Mouse (Mus musculus): ENCODE measurements around the gene 4933402J07Rik. TPM values are rescaled to one million over a fixed set of nuclear protein-coding genes. Genes with fewer than 3 reads are reported as not detected.
A peak's percentile ranks its signal among the peaks of the same experiment; 100 is the strongest.

The 4933402J07Rik gene
- polyA plus RNA-seq, 1 experiment from 2014 or later: not detected

DNA sequence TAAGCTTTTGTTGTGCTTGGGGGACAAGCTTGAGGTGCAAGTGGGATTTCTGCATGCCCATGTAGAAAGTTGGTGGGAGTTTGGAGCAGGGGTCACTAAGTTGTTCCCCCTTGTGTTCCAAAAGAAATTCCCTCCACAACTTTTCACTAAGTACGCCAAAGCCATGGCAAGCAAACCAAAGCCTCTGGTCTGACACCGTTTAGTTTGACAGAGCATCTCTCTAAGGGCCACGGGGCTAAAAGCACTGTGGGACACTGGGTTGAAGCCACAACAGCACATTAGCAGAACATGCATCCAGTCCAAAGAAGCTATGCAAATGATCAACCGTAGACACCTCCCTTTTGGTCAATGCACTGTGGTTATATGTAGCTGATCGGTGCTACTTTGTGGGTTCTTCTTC lies 5.5 kb downstream of the 4933402J07Rik start:
- Histone ChIP-seq H3K9me3 (no peaks in the 10 kb centered on the region), H3K27ac (replicated peaks) (no peak overlapping the region), H3K4me3 (no peak overlapping the region), H3K4me1 (peaks cover 11% of the 10 kb centered on the region), H3K9ac (no peak overlapping the region), H3K36me3 (no peaks in the 10 kb centered on the region), H3K4me2 (no peak overlapping the region), H3K27me3 (replicated peaks) (peaks cover 8% of the 10 kb centered on the region; the same call in 1 of the 2 replicates)
- ATAC-seq (ENCODE audit: extremely low read depth, insufficient number of reproducible peaks, low FRiP score, low TSS enrichment): no peak
- WGBS: 75% methylated on average over 5 of the region's 5 CpGs

DNA sequence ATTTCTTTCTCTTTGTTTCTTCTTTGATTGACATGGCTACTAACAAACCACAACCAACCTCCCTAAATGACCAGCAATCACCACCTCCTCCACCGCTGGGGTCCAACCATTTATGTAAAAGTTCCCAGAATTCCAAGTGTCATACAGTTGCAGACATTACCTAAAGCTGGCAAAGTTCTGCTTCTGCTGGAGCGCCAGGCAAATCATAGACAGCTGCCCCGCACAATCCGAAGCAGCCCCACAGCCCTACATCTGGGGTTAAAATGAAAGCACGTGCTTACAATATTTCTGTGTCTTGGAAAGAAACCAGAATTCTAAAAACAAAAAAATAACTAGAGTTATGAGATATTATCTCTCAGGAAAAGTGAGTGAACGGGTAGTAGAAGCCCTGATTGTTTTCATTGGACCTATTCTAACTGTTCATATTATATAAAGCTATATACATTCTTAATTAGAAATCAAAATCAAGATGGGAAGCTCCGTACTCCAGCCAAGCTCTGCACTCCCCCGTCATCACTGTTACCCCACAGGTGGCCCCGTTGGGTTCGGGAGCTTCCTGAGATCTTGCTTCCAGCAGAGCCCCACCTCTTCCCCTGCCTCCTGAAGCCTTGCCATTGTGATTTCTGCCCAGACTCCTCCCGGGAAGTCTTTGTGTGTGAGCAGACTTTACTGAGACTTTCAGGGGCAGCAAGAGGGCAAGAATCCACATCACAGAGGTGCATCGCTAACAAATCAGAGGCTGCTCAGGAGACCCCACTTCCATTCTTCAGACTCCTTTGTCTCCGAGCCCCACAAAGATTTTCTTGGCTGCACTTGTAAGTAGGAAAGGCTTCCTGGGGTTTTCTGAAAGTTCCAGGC lies 6.3 kb downstream of the 4933402J07Rik start:
- no peak; the same call in 1 of the 2 replicates for ATAC-seq (ENCODE audit: extremely low read depth, insufficient number of reproducible peaks, low FRiP score, low TSS enrichment)
- WGBS: 32% methylated on average over 13 of the region's 13 CpGs
- H3K4me1 ChIP-seq: peaks cover 11% of the 10 kb centered on the region
- H3K9me3 ChIP-seq: no peaks in the 10 kb centered on the region
- H3K36me3 ChIP-seq: no peaks in the 10 kb centered on the region
- H3K27ac ChIP-seq (replicated peaks): peak overlapping the region; percentile 46; the same call in 1 of the 2 replicates
- H3K9ac ChIP-seq: peak overlapping the region; percentile 61
- H3K4me3 ChIP-seq: peak overlapping the region; percentile 46
- H3K27me3 ChIP-seq (replicated peaks): peaks cover 8% of the 10 kb centered on the region; the same call in 1 of the 2 replicates
- peak overlapping the region; percentile 69 for H3K4me2 ChIP-seq

DNA sequence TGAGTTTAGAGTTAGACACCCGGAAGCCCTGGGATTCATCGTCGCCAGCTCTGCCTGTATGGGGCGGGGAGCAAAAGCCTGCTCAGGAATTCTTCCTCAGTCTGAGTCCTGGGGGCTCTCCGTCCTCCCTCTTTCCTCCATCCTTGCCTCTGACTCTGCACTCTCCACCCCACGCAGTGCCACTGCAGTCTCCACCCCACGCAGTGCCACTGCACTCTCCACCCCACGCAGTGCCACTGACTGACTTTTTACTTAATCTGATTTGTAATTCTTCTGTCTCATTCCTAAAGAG lies 6.9 kb downstream of the 4933402J07Rik start:
- ATAC-seq (ENCODE audit: extremely low read depth, insufficient number of reproducible peaks, low FRiP score, low TSS enrichment): no peak; the same call in 1 of the 2 replicates
- Histone ChIP-seq H3K27ac (replicated peaks) (peak overlapping the region; percentile 46; the same call in 1 of the 2 replicates), H3K9ac (peak overlapping the region; percentile 61)

DNA sequence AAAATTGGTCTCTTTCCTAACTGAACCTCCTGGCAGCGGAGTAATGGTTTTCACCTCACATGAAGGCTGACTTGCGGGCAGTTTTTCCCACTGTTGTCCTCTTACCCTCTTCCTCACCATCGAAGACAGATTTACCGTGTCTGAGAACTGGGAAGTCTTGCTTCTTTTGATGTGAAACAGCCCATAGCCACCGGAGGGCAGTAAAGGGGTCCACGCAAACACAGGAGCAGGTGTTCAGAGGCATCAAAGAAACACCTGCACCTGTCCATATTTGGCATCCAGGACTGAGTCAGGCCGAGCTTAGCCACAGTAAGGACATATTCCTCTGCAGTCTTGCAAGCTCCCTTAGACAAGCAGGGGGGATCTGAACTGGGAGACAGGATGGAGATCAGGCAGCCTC lies 7.2 kb downstream of the 4933402J07Rik start:
- Histone ChIP-seq H3K9me3 (no peaks in the 10 kb centered on the region), H3K4me1 (peaks cover 11% of the 10 kb centered on the region), H3K27me3 (replicated peaks) (peaks cover 8% of the 10 kb centered on the region; the same call in 1 of the 2 replicates), H3K4me2 (peak overlapping the region; percentile 69), H3K36me3 (no peaks in the 10 kb centered on the region), H3K4me3 (peak overlapping the region; percentile 46), H3K9ac (peak overlapping the region; percentile 61), H3K27ac (replicated peaks) (peak overlapping the region; percentile 46; the same call in 1 of the 2 replicates)
- WGBS: 12% methylated on average over 7 of the region's 7 CpGs
- no peak for ATAC-seq (ENCODE audit: extremely low read depth, insufficient number of reproducible peaks, low FRiP score, low TSS enrichment)

More for the DNA sequence above, 6.9 kb downstream of the 4933402J07Rik start:
- Histone ChIP-seq H3K9me3 (no peaks in the 10 kb centered on the region), H3K36me3 (no peaks in the 10 kb centered on the region), H3K4me1 (peaks cover 11% of the 10 kb centered on the region), H3K4me2 (peak overlapping the region; percentile 69), H3K27me3 (replicated peaks) (peaks cover 8% of the 10 kb centered on the region; the same call in 1 of the 2 replicates), H3K4me3 (peak overlapping the region; percentile 46)
- WGBS: 3% methylated on average over 8 of the region's 8 CpGs

DNA sequence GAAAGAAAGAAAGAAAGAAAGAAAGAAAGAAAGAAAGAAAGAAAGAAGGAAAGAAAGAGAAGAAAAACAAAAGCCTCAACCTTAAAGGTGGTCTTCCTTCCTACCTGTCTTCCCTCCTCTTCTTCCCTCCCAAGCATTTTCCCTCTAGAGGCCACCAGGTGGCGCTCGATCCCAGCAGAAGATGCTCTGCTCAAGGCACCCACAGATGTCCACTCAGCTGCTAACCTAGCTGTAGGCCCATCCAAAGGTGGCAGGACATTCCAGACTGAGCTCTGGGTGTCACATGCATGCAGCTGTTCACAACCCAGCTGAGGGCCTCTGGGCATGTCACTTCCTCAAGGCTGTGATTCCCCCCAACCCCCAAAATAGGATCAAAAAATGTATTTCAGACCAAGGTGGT lies 30.6 kb downstream of the 4933402J07Rik start:
- Histone ChIP-seq H3K36me3 (no peaks in the 10 kb centered on the region), H3K27ac (replicated peaks) (no peak overlapping the region), H3K27me3 (replicated peaks) (peaks cover 15% of the 10 kb centered on the region), H3K9me3 (no peaks in the 10 kb centered on the region), H3K4me2 (no peak overlapping the region), H3K4me3 (no peak overlapping the region), H3K9ac (no peak overlapping the region), H3K4me1 (no peaks in the 10 kb centered on the region)
- 0% methylated on average over 2 of the region's 2 CpGs for WGBS
- no peak for ATAC-seq (ENCODE audit: extremely low read depth, insufficient number of reproducible peaks, low FRiP score, low TSS enrichment)

DNA sequence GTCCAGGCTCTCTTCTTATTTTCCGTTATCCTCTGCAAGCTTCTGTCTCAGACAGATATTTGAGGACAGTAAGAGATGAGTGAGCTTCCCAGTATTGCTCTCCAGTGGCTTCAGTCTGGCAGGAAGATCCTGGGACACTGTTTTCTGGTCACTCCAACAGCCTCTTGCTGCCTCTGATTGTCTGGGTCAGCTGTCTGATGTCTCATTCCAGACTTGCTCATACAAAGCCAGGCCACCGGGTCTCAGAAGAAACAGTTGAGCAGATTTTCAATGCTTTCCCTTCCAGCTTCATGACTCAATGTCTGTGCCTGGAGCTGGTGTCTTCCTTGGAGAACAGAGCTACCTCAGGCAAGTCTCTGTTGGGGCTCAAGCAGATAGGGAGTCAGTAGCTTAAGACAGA lies 39.1 kb downstream of the 4933402J07Rik start:
- Histone ChIP-seq H3K27ac (replicated peaks) (no peak overlapping the region), H3K4me3 (no peak overlapping the region), H3K4me1 (no peaks in the 10 kb centered on the region), H3K9ac (no peak overlapping the region), H3K9me3 (no peaks in the 10 kb centered on the region), H3K4me2 (no peak overlapping the region), H3K27me3 (replicated peaks) (peaks cover 59% of the 10 kb centered on the region), H3K36me3 (no peaks in the 10 kb centered on the region)
- ATAC-seq (ENCODE audit: extremely low read depth, insufficient number of reproducible peaks, low FRiP score, low TSS enrichment): no peak
- WGBS: 66% methylated on average over 2 of the region's 2 CpGs

DNA sequence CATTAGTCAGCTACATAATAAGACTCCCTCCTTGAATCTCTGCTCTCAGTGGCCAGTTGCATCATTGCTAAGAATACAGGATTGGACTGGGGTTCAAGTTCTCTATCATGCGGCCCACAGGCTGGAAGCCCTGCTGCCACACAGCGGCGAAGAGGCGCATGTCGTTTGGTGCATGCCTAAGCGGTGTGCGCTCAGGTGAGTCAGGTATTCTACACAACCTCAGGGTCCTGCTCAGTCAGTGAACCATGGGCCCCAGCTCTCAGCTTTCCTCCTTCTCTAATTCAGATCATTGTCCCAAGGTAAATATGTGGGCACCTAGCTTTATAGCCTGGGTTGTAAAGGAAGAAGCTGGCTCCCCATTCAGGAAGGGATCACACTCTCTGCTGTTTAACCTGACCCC lies 45.5 kb downstream of the 4933402J07Rik start:
- 92% methylated on average over 7 of the region's 7 CpGs for WGBS
- ATAC-seq (ENCODE audit: extremely low read depth, insufficient number of reproducible peaks, low FRiP score, low TSS enrichment): no peak

DNA sequence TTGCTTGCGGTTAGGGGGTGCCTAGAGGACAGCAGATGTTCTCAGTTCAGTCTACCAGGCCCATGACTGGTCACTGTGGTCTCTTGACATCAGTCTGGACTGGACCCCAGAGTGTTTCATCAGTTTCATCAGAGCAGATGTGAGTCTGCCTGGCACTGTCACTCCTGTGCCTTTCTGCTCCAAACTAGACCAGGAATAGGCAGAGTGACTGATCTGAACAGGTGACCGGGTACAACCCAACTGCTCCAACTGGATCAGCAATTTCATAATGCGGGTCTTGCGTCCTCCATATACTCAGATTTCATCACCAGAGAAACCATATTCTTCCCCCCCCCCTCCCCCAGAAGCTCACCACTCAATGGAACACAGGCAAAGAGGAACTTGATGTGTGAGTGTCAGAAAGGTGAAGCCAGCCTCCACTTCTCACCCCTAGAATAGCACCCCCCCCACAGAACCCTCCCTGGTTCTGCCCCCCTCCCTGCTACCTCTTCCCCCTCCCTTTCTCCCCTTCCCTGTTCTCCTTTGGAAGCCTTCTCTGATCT lies 46.1 kb downstream of the 4933402J07Rik start:
- Histone ChIP-seq H3K4me3 (no peak overlapping the region), H3K4me1 (no peaks in the 10 kb centered on the region), H3K27ac (replicated peaks) (no peak overlapping the region), H3K36me3 (no peaks in the 10 kb centered on the region), H3K27me3 (replicated peaks) (peaks cover 34% of the 10 kb centered on the region), H3K9me3 (no peaks in the 10 kb centered on the region), H3K4me2 (no peak overlapping the region), H3K9ac (no peak overlapping the region)
- 77% methylated on average over 4 of the region's 4 CpGs for WGBS
- no peak for ATAC-seq (ENCODE audit: extremely low read depth, insufficient number of reproducible peaks, low FRiP score, low TSS enrichment)

More for the DNA sequence above, 45.5 kb downstream of the 4933402J07Rik start:
- H3K9ac ChIP-seq: no peak overlapping the region
- H3K4me2 ChIP-seq: no peak overlapping the region
- no peak overlapping the region for H3K27ac ChIP-seq (replicated peaks)
- no peaks in the 10 kb centered on the region for H3K36me3 ChIP-seq
- H3K9me3 ChIP-seq: no peaks in the 10 kb centered on the region
- peaks cover 34% of the 10 kb centered on the region for H3K27me3 ChIP-seq (replicated peaks)
- H3K4me1 ChIP-seq: no peaks in the 10 kb centered on the region
- no peak overlapping the region for H3K4me3 ChIP-seq

DNA sequence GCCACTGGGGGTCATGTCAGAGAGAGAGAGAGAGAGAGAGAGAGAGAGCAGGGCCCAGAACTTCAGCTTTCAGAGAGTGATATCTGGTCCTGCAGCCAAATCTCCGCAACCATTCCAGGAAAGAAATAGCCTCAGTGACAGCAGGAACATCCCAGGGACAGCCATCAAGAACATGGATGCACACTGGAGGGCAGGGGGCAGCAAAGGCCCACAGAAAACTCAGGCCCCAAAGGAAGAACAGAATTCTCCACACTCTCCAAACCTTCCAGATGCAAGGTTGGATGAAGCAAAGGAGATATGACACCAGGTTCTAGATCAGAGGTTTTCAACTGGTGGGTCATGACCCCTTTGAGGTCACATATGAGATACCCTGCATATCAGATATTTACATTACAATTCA lies 50.0 kb downstream of the 4933402J07Rik start:
- Histone ChIP-seq H3K4me3 (no peak overlapping the region), H3K4me1 (no peaks in the 10 kb centered on the region), H3K9me3 (no peaks in the 10 kb centered on the region), H3K4me2 (no peak overlapping the region), H3K27ac (replicated peaks) (no peak overlapping the region), H3K36me3 (no peaks in the 10 kb centered on the region), H3K27me3 (replicated peaks) (peaks cover 56% of the 10 kb centered on the region), H3K9ac (no peak overlapping the region)
- ATAC-seq (ENCODE audit: extremely low read depth, insufficient number of reproducible peaks, low FRiP score, low TSS enrichment): no peak
- 80% methylated on average over 1 of the region's 1 CpGs for WGBS

DNA sequence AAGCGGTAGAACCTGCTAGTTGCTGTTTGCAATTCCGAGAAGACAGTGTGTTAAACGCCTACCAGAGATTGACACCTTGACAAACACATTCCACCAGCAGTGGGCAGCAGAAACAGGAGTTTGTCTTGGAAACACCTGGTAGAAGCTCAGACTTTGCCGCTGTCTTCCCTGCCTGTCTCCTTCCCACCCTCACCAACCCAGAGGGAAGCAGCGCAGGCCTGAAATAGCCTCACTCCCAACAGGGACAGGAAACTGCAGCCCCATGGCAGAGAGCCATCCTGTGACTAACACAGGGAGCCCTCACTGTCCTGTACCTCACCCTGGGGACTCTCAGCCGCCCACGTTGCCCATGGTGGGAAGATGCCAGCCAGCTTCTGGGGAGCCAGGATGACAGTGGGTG lies 55.5 kb downstream of the 4933402J07Rik start:
- H3K9ac ChIP-seq: no peak overlapping the region
- H3K27ac ChIP-seq (replicated peaks): no peak overlapping the region
- no peak overlapping the region for H3K4me3 ChIP-seq
- H3K4me1 ChIP-seq: peaks cover 5% of the 10 kb centered on the region; the same call in 1 of the 2 replicates
- H3K4me2 ChIP-seq: no peak overlapping the region
- H3K9me3 ChIP-seq: no peaks in the 10 kb centered on the region
- peaks cover 47% of the 10 kb centered on the region for H3K27me3 ChIP-seq (replicated peaks)
- H3K36me3 ChIP-seq: no peaks in the 10 kb centered on the region
- 26% methylated on average over 7 of the region's 7 CpGs for WGBS
- no peak for ATAC-seq (ENCODE audit: extremely low read depth, insufficient number of reproducible peaks, low FRiP score, low TSS enrichment)

DNA sequence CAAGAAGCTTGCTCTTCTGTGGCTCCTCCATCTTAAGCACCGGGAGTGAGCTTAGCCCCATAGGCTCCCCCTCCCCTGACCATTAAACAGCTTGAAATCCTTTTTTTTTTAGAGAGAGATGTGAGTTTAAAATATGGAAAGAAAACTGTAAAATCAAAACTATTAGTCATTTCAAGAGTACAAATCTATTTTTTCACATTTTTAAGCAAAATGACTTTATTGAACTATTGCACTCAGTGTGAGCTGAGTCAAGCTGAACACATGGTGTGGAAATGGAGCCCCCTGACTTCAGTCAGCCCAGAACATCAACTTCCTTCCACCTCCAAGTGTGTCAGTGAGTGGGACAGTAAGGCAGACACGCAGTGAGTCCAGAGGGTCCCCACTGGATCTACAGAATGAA lies 55.9 kb downstream of the 4933402J07Rik start:
- Histone ChIP-seq H3K9me3 (no peaks in the 10 kb centered on the region), H3K4me1 (peaks cover 5% of the 10 kb centered on the region; the same call in 1 of the 2 replicates), H3K27ac (replicated peaks) (no peak overlapping the region), H3K9ac (no peak overlapping the region), H3K27me3 (replicated peaks) (peaks cover 45% of the 10 kb centered on the region), H3K4me2 (no peak overlapping the region), H3K36me3 (no peaks in the 10 kb centered on the region), H3K4me3 (no peak overlapping the region)
- no peak for ATAC-seq (ENCODE audit: extremely low read depth, insufficient number of reproducible peaks, low FRiP score, low TSS enrichment)
- 66% methylated on average over 2 of the region's 2 CpGs for WGBS

Data from heart, embryonic 13.5 days (tissue).